Mouse (Mus musculus) left cerebral cortex, adult 9 months (tissue): ENCODE measurements around the gene Bod1l.

Experiments
- DNase-seq, 2 experiments: peaks; one replicate each; pipeline ENCODE4 v3.0.0; 2022; ENCODE audit warnings: low spot score in 2 of 2

The Bod1l gene

DNA sequence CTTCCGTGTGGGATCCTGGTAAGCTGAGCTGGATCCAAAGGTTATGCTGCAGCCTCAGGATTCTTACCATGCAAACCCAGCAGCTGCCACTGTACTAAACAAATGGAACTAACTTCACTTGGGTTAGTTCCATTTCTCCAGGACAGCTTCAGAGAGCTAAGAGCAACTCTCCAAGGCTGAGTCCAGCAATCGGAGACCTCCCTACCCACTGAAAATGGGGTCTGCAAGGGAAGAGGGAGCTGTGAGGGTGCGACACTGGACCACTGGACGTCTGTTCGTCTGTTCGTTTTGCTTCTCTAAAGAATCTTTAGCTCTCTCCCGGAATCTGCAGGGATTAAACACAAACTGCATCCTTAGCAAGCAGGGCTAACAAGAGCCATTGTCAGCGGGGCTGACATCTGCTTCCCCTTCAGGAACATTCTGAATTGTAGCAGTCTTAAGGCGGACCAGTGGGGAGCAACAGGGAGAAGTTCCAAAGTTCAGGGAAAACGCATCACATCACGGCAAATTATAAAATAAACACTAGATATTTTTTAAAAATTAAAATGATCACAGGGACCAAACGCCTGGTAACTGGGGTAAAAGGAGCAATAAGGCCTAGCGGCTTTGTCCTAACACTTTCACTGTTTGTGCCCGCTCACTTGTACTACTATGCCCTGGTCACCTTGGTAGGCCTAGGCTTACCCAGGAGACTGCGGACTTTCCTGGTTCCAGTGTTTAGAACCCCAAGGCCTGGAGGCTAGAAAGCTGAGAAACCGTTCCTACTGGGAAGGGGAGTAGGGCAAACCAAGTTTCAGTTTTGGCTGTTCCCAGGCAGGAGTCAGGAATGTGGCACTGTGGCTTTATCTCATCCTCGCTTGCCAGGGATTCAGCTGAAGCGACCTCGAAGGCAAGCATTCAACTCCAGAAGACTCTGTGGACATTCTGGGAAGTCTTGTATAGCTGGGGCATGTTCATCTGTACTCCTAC is 85.2 kb downstream of the Bod1l start:
- no peak for DNase-seq

DNA sequence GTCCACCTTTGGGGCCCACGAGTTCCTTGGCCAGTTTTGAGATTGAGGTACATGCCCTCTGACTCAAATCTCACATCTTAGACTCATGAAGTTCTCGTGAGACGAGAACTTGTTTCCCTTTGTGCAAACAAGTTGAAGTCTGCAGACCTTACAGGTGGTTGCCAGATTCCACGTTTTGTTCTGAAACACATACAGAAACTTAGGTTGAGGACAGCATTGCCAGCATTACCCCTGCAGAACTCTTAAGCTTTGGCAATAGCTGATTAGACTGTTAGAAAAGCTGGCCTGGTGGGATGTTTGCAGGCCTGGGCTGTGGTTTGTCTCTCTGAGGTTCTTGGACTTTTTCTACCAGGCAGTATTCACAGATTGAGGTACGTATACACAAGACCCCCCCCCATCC is 86.8 kb downstream of the Bod1l start:
- DNase-seq: no peak

DNA sequence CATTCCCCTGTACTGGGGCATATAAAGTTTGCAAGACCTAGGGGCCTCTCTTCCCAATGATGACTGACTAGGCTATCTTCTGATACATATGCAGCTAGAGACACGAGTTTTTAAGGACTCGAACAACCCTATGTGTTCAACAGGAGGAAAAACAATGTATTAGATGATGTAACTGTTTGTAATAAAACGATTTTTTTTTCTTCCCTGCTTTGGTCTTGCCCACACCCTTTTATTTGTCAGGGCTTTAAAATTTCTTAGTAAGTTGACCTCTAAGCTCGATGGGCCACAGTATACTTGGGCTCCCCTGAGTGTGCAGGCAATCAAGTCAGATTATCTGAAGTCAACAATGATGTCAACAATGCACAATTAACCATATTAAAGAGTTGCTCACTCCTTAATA is 87.7 kb downstream of the Bod1l start:
- no peak for DNase-seq

DNA sequence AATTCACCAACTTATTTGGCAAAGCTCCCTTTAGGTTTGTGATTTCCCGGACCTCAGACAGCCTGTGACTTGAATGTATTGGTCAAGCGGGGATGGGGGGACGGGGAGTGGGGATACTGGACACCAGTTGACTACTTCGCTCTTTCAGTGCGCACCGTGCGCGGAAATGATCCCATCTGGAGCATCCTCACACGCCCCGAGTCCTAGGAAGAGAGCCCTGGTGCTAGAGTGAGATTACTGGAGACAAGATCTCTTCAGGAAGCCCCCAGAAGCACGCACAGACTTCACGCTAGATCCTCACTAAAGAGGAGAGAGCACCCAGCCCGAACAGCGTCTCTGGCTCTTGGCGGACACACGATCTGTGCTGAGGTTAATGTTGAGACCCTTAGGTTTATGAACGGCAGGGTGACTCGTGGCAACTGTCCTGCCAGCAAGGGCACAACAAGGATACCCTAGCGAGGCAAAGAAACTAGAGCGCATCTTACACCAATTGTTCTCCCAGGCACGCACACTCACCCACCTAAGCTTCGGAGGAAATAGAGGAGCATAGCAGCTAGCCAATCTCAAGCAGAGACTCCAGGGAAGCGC is 88.6 kb downstream of the Bod1l start:
- no peak for DNase-seq

DNA sequence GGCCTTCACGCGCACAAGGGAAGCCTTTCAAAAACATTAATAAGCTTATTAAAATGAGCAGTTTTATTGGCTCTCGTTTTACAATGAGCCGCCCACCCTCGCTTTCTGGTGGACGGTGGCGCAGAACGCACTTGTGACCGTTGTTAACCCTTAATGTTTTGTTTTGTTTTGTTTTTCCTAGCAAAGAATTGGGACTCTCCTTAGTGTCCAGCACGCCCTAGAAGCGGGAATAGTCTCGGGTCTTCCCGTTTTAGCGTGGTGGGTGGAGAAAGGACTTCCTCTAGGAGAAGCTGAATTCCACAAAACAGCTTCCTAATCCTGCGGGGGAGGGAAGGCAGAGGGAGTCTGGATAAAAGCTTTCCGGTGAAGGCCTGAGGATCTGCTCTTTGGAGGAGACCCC is 89.3 kb downstream of the Bod1l start:
- DNase-seq: no peak

DNA sequence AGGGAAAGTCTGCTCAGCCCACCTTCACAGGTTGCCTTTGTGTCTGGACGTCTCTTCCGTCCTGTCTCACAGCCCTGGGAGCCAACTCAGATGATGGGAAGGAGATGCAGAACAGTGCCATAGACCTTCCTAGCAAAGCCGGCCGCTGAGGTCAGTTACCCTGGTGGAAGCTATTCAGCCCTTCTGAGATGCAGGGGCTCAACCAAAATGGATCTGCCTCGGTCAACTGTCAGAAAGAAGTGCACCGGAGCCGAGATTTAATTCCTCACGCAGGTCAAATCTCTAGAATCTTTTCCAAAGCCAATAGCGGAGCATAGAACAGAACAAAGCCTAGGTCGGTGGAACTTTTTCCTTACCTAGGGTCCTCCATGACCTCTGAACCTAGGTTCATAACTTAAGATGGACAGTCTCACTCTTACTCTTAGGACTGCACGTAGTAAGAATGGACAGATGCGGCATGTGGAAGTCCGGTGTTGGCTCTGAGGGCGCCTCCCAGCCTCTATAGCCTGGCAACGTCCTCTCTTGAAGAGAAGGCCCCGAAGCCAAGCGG is 89.8 kb downstream of the Bod1l start:
- no peak for DNase-seq

DNA sequence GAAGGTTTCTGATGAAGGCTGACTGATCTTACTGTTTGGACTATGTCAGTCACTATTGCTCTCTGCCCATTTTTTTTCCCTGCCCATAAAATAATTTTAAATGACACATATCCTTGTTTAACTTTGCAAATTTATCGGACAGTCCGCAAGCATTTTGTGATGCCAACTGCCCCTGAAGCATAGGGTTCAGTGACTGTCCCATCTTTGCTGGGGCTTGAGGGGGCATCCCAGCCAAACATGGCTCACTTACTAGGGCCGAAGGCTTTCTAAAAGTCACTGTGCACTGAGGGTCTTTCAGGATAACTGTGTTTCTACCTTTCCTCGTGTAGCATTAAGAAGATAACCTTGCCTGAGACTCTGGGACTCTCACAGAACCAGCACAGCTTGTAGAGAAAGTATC is 91.4 kb downstream of the Bod1l start:
- no peak for DNase-seq

DNA sequence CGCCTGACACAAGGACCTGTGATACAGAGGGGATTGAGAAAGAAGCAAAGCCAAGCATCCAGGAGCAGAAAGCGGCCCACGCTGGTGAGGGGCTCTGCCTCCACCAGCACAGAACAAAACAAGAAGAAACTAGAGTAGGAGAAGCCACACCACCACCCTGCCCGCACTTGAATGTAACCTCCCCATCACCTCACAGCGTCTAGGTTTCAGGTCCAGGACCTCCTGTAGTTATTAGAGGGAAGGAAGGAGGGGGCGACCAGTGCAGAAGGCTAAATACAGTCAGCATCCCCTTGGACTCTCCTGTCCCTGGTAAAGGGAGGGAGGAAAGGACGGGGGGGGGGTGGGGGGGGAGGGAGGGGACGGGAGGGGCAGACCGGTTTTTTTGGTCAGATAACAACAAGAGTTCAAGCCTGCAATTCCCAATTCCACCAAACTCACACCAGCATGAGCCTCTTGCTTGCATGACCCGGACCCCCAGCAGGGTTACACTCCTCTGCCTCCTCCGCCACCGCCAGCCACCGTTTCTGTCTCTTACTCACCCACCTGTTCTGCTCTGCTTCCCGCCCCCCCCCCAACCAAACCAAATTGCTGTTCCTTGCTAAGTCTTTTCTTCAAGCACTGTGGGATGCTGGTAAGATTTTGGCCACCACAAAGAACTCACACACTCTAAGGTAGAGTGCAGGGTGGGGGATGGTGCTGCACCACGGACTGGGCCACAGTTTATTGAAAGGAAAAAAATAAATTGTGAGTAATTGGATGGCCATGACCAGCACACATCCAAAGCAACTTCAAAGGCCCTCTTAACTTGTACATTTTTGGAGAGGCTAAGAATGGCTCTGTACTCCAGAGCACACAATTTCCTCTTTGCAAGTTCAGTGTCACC is 99.0 kb downstream of the Bod1l start:
- DNase-seq: no peak

DNA sequence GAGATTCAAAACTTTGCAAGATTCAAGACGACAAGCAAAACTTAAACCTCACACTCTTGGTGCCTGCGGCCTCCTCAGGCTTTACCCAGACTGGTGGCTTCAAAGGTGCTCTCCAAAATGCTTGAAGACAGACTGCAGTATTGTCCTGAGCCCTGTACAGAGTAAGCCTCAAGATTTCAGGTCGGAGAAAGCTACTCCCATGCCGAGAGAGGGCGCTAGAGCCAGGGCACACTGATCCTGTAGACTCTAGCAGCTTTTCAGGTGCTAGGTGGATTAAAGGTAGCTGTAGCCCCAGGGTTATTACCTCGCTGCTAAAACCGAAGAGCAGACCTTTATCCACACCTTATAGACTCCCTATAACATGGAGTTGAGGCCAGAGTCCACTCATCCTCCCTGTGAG is 99.9 kb downstream of the Bod1l start:
- DNase-seq: no peak

DNA sequence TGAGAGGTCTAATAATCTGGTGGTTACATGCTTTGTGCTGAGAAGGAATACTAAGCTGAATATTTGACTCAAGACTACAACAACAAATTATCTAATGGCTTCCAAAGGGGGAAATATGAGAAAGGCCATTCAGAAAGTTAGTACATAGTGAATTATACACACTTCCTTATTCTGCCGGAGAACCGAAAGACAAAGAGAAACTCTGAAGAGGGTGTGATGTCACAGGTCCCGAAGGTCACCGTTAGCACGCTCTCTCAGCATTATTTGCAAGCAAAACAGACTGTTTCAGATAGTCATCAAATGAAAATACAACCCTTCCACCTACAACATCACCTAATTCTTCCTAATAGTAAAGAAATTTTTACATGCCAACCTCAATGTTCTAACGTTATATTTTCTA is 105.3 kb downstream of the Bod1l start:
- no peak for DNase-seq
